Mouse (Mus musculus): ENCODE measurements around the gene Amph. TPM values are rescaled to one million over a fixed set of nuclear protein-coding genes. Genes with fewer than 3 reads are reported as not detected.
"Not testable (repeated sequence)": the region's sequence is repeated elsewhere in the genome, so short reads cannot be mapped to it uniquely, and the experiment has no call there.

Gene Amph
- total RNA-seq, 2 experiments from 2014 or later: 0.30 to 1.5 TPM

DNA sequence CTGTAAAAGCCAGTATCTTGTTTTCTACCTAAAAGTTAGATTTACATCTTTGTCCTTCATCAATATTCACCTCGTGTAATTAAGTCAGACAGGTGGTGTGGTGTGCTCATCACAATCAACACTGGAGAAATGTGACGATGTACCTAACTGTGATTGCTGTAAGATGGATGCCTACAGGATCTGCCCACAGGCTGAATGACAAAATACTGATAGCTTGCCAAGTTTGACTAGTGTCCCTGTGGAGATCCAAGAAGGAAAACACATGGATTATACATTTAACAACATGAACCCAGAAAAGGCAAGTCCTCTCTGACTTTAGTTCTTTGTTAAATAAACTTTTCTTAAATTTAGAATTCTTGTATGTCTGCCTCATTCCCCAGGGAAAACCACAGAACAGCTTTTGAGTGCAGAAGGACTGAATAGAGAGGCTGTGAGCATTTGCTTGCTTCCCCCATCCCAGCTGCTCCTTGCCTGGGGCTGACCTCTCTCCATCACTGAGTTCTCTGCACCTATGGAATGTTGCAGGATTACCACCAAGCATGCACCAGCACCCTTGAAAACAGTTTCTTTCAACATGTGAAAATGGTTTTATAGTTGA, 77.2 kb downstream of the Amph start:
- no peak for DNase-seq (ENCODE audit: low spot score)

DNA sequence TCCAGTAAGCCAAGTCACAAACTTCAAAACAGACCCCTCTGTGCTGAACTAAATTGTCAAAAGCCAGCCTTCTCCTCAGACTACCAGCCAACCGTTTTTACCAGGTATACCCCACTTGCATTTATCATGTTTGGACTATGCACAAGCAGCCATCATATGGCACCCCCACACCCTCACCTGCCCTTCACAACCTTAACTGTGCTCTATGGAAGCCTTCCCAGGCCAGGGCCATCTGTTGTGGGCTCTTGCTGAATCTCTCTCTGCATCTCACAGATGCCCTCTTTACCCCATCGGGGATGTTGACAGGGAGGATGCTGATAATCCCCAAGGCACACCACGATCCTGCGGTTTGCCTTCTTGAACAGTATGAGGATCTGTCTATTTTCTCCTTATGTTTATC, 77.9 kb downstream of the Amph start:
- DNase-seq (ENCODE audit: low spot score): no peak

DNA sequence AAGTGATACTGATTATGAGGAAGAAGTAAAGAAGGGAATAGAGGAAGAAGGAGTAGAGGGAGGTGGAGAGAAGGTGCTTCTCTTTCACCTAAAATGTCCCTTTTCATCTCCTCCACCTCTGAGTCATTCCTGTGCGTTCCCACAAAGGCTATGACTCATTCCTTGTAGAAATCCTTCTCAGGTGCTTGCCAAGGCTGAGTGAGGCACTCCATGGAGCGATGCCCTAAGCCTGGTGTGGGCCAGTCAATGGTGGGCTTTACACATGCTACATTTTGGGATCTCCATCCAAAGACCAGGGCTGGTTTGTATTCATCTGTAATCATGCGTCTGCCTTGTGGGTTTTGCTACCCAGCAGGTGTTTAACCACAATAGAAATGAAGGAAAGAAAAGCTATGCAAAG, 78.9 kb downstream of the Amph start:
- no peak for DNase-seq (ENCODE audit: low spot score)

DNA sequence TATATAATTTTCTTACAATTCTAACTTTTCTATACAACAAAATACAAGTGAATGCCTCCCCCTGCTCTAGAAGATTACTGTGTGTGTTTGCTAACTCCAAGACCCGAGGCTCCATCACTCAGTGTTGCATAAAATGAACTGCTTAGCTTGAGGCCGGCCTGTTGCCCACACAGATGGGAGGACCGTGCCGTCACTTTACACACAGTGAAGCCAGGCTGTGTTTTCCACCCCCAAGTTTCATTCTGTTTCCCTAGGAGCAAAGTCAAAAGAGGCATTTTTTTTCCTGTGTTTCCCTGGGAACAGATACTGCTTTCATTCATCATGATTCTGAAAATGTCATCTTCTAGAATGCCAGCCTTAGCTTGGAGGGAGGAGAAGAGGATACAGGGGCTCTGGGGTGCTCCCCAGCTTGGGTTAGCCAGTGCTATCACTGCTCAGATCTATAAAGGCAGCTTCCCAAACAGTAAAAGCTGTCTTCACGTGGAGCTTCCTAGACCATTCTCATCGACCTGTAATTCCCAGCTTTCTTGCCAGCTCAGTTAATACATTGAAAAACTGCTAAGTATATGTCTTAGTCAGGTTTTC, 79.9 kb downstream of the Amph start:
- DNase-seq (ENCODE audit: low spot score): no peak

DNA sequence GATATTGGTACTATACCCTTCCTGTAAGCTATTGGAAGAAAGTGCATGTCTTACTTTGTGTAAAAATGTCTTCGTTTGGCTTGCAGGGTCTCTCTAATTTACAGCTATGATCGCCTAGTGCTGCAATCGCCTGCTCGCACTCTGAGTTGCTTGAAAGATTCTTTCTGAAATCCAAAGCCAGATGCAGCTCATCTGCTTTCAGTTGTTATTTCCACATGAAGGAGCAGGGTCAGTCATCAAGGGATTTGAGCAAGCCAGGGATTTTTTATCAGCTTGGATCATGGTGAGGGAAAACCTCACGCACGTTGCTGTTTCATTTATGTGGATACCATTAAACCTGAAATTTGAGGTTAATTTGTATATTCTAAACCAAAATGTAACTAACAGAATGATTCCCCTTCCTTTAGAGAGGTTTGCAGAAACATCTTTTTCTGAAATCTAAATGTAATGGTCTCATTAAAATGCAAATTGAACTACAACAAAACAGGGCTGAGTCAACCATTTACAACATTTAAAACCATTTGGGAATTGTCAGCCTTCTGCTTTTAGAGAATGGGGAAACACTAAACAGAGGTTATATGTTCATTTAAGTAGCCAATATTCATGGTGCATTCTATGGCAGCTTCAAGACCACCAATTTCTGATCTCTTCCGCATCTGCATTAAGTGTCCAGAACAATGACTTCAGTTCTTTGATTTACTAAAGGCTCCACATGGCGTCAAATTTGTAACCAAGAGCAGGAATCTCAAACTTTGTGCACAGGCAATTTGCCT, 84.1 kb downstream of the Amph start:
- DNase-seq (ENCODE audit: low spot score): no peak

DNA sequence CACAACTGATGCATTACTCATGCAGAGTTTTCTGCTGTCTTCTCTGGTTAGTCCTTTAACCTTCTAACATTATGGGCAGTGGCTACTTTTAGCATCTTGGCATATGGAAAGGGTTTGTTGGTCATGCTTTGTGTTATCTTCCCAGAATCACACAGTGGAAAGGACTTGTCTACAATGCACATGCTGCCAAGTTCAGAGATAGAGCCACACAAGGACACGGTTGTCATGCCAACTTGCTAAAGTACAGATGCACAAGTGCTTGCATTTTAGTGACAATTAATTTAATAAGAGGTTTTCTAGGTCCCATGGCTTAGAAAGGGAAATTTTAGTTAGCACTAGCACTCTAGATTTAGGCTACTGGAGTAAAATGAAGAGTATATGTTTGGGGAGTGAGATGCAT, 104.1 kb downstream of the Amph start:
- no peak for DNase-seq (ENCODE audit: low spot score)

DNA sequence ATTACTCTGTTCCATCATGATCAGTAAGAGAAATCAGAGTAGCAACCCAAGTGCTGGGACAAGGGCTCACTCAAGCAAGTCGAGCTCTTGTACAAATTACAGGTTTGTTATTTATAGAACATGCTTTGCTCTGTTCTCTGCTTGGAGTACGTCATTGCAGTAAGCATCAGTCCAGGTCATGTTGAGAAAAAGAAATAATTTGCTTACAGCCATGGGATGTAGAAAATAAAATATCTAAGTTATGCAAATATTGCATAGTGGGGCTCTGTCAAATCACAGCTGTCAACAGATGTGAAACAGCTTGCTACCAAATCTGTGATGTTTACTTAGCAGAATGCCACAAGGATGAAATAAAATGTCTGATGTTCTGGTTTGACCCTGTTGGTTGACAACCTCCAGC, 106.5 kb downstream of the Amph start:
- no peak for DNase-seq (ENCODE audit: low spot score)

DNA sequence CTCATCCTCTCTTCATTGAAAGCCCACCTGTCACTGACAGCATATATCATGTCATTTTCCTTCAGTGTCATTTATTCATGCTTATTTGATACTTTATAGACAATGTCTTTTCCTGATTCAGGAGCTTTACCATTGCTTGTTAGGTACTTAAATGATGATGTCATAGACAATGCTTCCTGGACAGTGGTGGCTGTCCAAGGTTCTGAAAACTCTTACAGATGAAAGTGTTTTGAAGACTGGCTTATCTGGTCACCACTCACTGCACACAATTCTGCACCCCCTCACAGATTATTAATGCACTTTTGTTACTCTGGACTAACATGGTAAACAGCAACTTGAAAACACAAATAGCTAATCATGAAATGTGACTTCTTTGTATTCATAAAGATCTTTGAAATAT, 124.3 kb downstream of the Amph start:
- no peak for DNase-seq (ENCODE audit: low spot score)

DNA sequence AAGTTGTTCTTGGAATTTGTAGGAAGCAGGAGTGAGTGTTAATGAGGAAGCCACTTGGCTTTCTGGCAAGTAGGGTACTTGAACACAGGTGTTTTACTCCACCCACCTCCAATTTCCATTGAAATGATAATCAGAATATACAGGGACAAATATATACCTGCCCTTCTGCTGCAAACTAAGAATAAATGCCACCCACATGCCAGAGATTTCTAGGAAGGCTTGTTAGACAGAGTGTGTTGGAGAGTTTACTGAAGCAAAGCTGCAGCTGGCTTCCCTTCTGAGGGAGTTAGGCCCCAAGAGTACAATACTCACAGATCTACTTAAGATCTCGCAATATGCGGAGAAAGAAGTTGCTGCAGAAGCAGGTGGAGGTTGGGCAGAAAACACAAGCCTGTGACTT, 129.4 kb downstream of the Amph start:
- DNase-seq (ENCODE audit: low spot score): no peak

DNA sequence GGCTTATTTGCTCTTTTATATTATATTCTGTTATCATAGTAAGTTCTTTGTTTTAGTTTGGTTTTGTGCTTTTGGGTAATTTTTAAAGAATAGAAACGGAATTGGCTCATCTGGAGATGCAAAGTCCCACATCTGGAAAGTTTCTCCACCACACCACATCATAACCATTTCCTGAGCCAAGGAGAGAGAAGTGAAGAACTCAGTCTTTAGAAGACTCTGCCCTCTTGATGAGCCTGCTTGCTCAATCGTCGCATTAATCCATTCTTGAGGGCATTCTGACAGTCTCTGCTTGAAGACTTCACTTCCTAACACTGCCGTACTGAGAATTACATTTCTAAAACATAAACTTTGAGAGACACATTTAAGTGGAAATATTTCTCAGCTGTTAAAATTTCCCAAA, 133.9 kb downstream of the Amph start:
- DNase-seq (ENCODE audit: low spot score): no peak

DNA sequence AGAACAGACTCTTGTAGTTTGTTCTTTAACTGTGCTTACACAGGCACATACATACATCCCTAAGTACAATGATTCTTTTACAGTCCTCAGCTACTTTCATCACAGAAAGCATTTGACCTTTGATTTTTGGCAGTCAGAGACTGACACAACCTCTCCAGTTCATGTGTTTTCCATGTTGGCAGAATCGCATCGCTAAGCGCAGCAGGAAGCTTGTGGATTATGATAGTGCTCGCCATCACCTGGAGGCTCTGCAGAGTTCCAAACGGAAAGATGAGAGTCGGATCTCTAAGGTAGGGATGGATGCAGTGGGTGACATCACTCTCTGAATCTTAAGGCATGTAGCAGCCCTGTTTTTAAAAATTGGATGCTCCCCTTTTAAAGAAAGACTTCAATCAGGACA, 146.6 kb downstream of the Amph start:
- DNase-seq (ENCODE audit: low spot score): no peak

DNA sequence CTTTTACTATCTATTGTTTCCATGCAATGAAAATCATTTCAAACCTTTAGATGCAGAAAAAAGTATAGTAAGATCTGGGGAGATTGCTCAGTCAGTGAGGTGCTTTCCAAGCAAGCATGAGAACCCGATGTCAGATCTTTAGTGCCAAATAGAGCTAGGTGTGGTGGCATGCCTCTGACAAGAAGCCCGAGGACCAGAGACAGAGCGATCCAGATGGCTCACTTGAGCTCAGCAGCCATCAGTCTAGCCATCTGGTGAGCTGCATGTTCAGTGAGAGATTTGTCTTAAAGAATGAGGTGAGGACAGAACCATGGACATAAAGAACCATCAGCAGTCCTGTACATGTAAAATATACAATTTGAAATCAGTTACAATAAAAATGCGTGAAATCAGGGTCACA, 149.1 kb downstream of the Amph start:
- no peak for DNase-seq (ENCODE audit: low spot score)

DNA sequence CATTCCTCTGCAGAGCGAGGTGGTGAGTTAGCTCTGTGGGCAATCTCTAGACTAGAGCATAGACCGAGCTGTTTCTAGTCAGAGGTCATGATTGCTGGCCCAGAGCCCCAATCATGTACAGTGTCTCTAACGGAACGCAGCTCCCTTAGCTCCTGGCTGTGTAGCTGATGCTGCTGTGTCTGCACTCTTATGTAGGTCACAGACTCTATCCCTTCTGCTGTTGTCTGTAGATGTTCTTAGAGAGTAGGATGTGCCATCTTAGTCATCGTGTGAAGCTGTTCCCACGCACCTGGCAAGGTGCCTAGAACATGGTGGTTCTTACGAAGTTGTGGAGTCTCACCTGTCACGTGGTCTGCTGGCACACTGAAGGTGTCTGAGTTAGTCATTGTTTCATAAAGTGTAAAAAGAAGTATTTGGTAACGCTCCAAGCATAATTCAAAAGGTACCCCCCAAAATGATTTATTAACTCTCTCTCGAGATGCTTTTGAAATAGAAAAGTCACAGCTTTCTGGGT, 153.9 kb downstream of the Amph start:
- no peak for DNase-seq (ENCODE audit: low spot score)

DNA sequence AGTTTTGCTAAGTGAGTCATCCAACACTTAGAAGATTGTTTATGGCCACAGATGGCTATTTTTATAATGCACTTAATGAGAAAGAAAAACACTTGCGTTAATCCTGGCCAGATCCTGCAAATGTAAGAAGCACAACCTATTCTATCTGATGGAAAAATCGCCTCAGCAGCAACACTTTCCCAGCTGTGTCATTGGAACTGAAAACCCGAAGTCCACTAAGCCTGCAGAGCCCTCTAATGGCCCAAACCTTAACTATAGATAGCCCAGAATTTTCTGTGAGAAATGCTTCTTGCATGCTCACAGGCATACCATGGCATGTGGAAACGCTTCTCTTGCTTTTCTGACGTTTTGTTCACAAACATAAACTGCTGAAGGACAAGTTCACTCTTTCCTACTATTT, 158.4 kb downstream of the Amph start:
- no peak for DNase-seq (ENCODE audit: low spot score)

DNA sequence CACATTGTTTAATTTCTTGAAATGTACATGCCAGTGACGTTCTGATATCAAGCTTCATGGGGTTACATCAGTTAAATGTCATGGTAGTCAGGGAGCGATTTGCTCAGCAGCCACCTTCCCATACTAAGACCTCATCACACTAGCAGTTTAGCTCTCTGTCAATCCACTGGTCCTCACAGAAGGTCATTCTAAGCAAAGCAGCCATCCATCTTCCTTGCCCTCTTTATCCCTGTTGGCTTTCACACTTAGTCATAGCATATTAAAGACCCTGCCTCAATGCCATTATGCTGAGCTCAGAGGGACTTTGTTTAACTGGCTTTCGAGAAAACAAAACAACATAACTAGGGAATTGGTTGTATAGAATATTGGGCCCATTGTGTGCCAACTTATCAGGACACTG, 161.3 kb downstream of the Amph start:
- DNase-seq (ENCODE audit: low spot score): no peak

DNA sequence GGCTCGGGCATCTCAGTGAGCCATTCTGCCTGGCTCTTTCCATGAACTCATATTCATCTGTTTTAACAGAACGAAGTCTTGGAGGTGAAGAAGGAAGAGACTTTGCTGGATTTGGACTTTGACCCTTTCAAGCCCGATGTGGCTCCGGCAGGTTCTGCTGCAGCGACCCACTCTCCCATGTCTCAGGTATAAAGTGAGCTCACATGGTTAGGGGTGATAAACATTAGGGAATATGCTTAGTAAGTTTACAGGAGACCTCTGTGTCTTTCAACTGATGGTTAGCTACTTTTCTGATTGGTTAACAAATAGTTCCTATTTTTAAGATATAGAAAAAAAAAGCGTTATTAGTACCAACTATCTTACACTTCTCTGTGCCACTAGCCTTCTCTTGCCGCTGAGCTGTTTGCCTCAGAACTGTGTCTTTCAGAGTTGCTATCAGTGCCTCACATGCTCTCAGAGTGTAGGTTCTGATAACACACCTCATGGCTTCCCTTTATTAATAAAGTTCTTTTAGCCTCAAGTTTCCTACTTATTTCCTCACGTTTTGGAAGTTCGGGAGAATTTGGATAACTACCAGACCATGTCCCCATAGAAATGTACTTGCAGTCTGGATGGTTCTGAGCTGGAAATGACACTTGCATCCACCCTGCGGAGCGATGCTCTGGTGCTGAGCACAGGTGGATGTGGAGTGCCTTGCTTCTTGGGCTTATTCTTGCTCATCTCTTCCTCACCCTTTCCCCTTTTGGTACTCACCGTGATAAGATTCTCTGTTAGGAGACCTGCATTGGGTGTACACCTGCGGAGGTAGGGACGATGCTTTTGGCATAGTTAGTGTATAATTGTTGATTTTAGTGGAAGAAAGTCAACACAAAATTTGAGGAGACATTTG, 165.3 kb downstream of the Amph start:
- no peak for DNase-seq (ENCODE audit: low spot score)

DNA sequence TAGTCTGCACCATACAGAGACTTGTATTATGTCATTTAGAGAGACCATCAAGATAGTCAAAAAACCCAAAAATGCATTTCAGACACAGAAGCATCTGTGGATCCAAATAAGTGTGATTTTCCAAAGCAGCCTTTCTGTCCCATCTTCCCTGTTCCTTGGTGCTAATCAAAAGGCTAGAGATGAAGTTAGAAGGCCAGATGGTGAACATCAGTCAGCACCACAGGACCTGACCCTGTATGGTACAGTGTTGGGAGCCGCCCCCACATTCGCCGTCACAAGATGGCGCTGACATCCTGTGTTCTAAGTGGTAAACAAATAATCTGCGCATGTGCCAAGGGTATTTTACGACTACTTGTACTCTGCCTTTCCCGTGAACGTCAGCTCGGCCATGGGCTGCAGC, 166.8 kb downstream of the Amph start:
- DNase-seq (ENCODE audit: low spot score): not testable (repeated sequence)

DNA sequence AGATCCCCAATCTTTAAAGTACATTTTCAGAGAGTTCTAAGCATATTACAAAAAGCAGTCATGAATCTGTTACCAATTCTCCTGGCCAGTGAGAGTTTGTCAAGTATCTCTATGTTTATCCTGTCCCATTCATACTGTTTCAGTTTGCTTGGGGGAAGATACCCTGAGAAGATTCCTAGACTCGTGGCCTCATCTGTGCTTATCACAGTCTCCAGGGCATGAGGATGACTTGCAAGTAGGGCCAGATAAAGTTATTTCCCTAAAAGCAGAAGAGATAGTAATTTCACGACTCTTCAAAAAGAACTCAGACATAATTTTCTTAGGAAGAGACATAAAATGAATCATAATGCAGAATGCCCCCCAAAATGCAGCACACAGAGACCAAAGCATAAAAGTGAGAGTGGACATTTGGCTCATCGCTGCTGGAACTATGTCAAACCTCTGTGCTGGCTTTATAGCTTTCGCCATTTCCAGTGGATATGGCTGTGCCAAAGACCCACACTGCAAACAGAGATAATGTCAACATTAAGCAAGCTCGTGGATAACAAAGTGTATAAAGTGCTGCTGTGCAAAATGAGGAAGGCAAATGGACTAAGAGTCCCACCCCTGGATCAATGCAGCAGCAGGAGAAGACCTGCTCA, 179.0 kb downstream of the Amph start:
- no peak for DNase-seq (ENCODE audit: low spot score)

DNA sequence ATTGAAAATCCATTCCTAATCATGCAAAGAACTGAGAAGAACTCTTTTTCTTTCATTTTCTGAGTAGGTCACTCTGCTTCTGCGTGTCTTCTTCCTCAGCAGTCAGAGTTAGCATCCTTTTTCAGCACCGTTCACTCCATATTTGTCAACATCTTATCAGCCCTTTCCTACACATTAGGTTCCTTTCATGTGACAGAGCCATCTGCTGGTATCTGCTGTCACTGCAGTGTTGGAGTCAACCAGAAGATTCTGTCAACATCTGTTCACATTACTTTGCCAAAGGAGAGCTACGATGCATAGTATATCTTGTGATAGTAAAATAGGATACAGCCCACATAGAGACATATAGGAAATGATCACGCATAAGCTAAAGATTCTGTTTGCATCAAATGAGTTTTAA, 185.8 kb downstream of the Amph start:
- DNase-seq (ENCODE audit: low spot score): no peak

DNA sequence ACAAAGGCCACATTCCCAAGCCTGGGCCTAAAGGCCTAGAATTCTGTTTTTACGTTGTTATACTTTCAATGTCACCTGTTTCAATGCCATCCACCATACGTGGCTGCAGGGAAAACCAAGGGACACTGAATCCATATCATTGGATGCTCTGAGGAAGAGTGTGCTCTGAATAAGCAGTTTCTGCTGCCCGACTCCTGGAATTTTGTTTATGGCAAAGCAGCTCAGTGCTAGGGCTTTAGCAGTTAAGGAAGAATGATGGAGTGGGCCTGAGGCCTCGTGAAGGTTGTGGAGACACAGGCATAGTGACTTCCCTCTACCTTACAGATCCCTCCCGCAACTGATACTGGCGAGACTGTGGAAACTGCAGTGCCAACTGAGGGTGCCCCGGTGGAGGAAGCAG, 189.2 kb downstream of the Amph start:
- no peak for DNase-seq (ENCODE audit: low spot score)

DNA sequence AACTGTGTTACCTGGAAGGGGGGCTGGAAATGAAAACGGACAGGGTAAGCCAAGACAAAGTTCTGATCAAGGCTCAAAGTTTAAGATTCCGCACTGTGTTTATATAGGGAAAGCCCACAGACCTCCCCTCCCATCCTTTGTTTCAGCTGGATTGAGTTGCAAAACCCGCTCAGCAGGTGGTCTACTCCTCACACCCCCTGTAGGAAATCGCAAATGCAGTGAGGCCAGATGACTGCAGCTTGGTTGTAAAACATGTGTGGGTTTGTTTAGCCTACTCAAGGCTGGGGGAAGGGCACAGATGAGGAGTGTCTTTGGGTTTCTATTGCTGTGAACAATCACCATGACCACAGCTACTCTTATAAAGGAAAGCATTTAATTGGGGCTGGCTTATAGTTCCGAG, 189.9 kb downstream of the Amph start:
- no peak for DNase-seq (ENCODE audit: low spot score)
